Mouse (Mus musculus): ENCODE measurements around the gene Dcst1. TPM values are rescaled to one million over a fixed set of nuclear protein-coding genes. Genes with fewer than 3 reads are reported as not detected.
A peak's percentile ranks its signal among the peaks of the same experiment; 100 is the strongest.

Gene Dcst1
- 0.09 TPM in 1 of 2 replicates, not detected in the other for polyA plus RNA-seq (2016; fragmentation: Nextera tagmentation; extraction: Ambion mirVana)

GRCm38 (mm10) chr3:89365153-89365485 lies at the start of gene Dcst1:
Dcst1 (minus strand) TSS chr3:89365253.
- ATAC-seq (ENCODE audit: insufficient number of reproducible peaks, low FRiP score), result no peak
- no peaks in the 10 kb centered on the region for H3K36me3 ChIP-seq
- H3K4me1 ChIP-seq (replicated peaks), result peaks cover 4% of the 10 kb centered on the region; the same call in 1 of the 2 replicates
- H3K27ac ChIP-seq (ENCODE audit: poor library complexity, severe bottlenecking), result no peak within 1 kb of the TSS
- no peaks in the 10 kb centered on the region for H3K9me3 ChIP-seq (replicated peaks)
- no peak within 1 kb of the TSS for H3K4me3 ChIP-seq
- peaks cover 33% of the 10 kb centered on the region; the same call in 1 of the 2 replicates for H3K27me3 ChIP-seq (replicated peaks)
- no peak within 1 kb of the TSS for H3K9ac ChIP-seq
- no peak within 1 kb of the TSS for H3K4me2 ChIP-seq
- 87% methylated on average over 11 of the region's 11 CpGs for WGBS

GRCm38 (mm10) chr3:89411490-89412393 lies 46.7 kb upstream of the Dcst1 start, which contains the start of gene Flad1:
Flad1 (minus strand) TSS chr3:89411870.
- ATAC-seq (ENCODE audit: insufficient number of reproducible peaks, low FRiP score), result peak; percentile 99
- H3K9ac ChIP-seq, result peak within 1 kb of the TSS; percentile 68
- WGBS, result 5% methylated on average over 28 of the region's 28 CpGs
- H3K4me3 ChIP-seq, result peak within 1 kb of the TSS; percentile 65
- peak within 1 kb of the TSS; percentile 40; the same call in 1 of the 2 replicates for H3K27ac ChIP-seq (ENCODE audit: poor library complexity, severe bottlenecking)
- H3K27me3 ChIP-seq (replicated peaks), result no peaks in the 10 kb centered on the region
- peaks cover 16% of the 10 kb centered on the region for H3K4me1 ChIP-seq (replicated peaks)
- H3K4me2 ChIP-seq, result peak within 1 kb of the TSS; percentile 75
- 0 out of 2 replicates have a peak, but pooled peaks cover 4% of the 10 kb centered on the region for H3K9me3 ChIP-seq (replicated peaks)
- H3K36me3 ChIP-seq, result peaks cover 54% of the 10 kb centered on the region

- Histone ChIP-seq H3K9ac (peak overlapping the region; percentile 68), H3K4me1 (replicated peaks) (peaks cover 11% of the 10 kb centered on the region), H3K27me3 (replicated peaks) (no peaks in the 10 kb centered on the region), H3K4me2 (peak overlapping the region; percentile 75), H3K36me3 (peaks cover 47% of the 10 kb centered on the region), H3K9me3 (replicated peaks) (0 out of 2 replicates have a peak, but pooled peaks cover 4% of the 10 kb centered on the region), H3K27ac (ENCODE audit: poor library complexity, severe bottlenecking) (no peak overlapping the region), H3K4me3 (peak overlapping the region; percentile 65)
- ATAC-seq (ENCODE audit: insufficient number of reproducible peaks, low FRiP score), result no peak
- WGBS, result 79% methylated on average over 10 of the region's 10 CpGs
These were observed 45.8 kb upstream of the Dcst1 start for GRCm38 (mm10) chr3:89410864-89411263.

- peaks cover 41% of the 10 kb centered on the region for H3K36me3 ChIP-seq
- no peak overlapping the region for H3K27ac ChIP-seq (ENCODE audit: poor library complexity, severe bottlenecking)
- peaks cover 11% of the 10 kb centered on the region for H3K4me1 ChIP-seq (replicated peaks)
- no peaks in the 10 kb centered on the region for H3K27me3 ChIP-seq (replicated peaks)
- 89% methylated on average over 3 of the region's 3 CpGs for WGBS
- no peak overlapping the region for H3K4me3 ChIP-seq
- no peak overlapping the region for H3K9ac ChIP-seq
- ATAC-seq (ENCODE audit: insufficient number of reproducible peaks, low FRiP score), result no peak
- H3K4me2 ChIP-seq, result no peak overlapping the region
- 0 out of 2 replicates have a peak, but pooled peaks cover 2% of the 10 kb centered on the region for H3K9me3 ChIP-seq (replicated peaks)
These were observed 44.6 kb upstream of the Dcst1 start for GRCm38 (mm10) chr3:89409701-89410100.

- Histone ChIP-seq H3K4me2 (peak overlapping the region; percentile 11; the same call in 1 of the 2 replicates), H3K36me3 (peaks cover 40% of the 10 kb centered on the region), H3K27me3 (replicated peaks) (no peaks in the 10 kb centered on the region), H3K9ac (no peak overlapping the region), H3K4me3 (no peak overlapping the region), H3K9me3 (replicated peaks) (no peaks in the 10 kb centered on the region), H3K4me1 (replicated peaks) (peaks cover 11% of the 10 kb centered on the region), H3K27ac (ENCODE audit: poor library complexity, severe bottlenecking) (no peak overlapping the region)
- WGBS, result 52% methylated on average over 16 of the region's 16 CpGs
- ATAC-seq (ENCODE audit: insufficient number of reproducible peaks, low FRiP score), result no peak
These were observed 43.4 kb upstream of the Dcst1 start for GRCm38 (mm10) chr3:89408448-89408847.

GRCm38 (mm10) chr3:89406887-89407286 lies 41.8 kb upstream of the Dcst1 start:
- no peaks in the 10 kb centered on the region for H3K27me3 ChIP-seq (replicated peaks)
- H3K4me3 ChIP-seq, result no peak overlapping the region
- ATAC-seq (ENCODE audit: insufficient number of reproducible peaks, low FRiP score), result no peak
- no peak overlapping the region for H3K4me2 ChIP-seq
- no peak overlapping the region for H3K27ac ChIP-seq (ENCODE audit: poor library complexity, severe bottlenecking)
- H3K9ac ChIP-seq, result no peak overlapping the region
- WGBS, result 89% methylated on average over 6 of the region's 6 CpGs
- H3K9me3 ChIP-seq (replicated peaks), result no peaks in the 10 kb centered on the region
- H3K36me3 ChIP-seq, result peaks cover 51% of the 10 kb centered on the region
- H3K4me1 ChIP-seq (replicated peaks), result peaks cover 11% of the 10 kb centered on the region

- Histone ChIP-seq H3K9ac (no peak within 1 kb of the TSS), H3K4me1 (replicated peaks) (no peaks in the 10 kb centered on the region), H3K4me2 (no peak within 1 kb of the TSS), H3K27me3 (replicated peaks) (no peaks in the 10 kb centered on the region), H3K9me3 (replicated peaks) (no peaks in the 10 kb centered on the region), H3K27ac (ENCODE audit: poor library complexity, severe bottlenecking) (no peak within 1 kb of the TSS), H3K36me3 (peaks cover 52% of the 10 kb centered on the region), H3K4me3 (no peak within 1 kb of the TSS)
- no peak for ATAC-seq (ENCODE audit: insufficient number of reproducible peaks, low FRiP score)
- WGBS, result 75% methylated on average over 5 of the region's 5 CpGs
These were observed 37.6 kb upstream of the Dcst1 start, which contains the start of gene Lenep for GRCm38 (mm10) chr3:89402693-89403092. Lenep (minus strand) TSS chr3:89402793.

- WGBS, result 86% methylated on average over 7 of the region's 7 CpGs
- Histone ChIP-seq H3K9ac (no peak overlapping the region), H3K9me3 (replicated peaks) (no peaks in the 10 kb centered on the region), H3K36me3 (peaks cover 43% of the 10 kb centered on the region), H3K27me3 (replicated peaks) (no peaks in the 10 kb centered on the region), H3K4me2 (no peak overlapping the region), H3K4me1 (replicated peaks) (peaks cover 7% of the 10 kb centered on the region), H3K4me3 (no peak overlapping the region), H3K27ac (ENCODE audit: poor library complexity, severe bottlenecking) (no peak overlapping the region)
- no peak for ATAC-seq (ENCODE audit: insufficient number of reproducible peaks, low FRiP score)
These were observed 36.3 kb upstream of the Dcst1 start for GRCm38 (mm10) chr3:89401329-89401728.

GRCm38 (mm10) chr3:89396654-89397005 lies 31.6 kb upstream of the Dcst1 start:
- H3K27ac ChIP-seq (ENCODE audit: poor library complexity, severe bottlenecking), result 0 out of 2 replicates have a peak overlapping the region, but pooled peaks have one; percentile 93
- WGBS, result 0% methylated on average over 4 of the region's 4 CpGs
- H3K36me3 ChIP-seq, result peaks cover 10% of the 10 kb centered on the region
- H3K9ac ChIP-seq, result peak overlapping the region; percentile 79
- no peaks in the 10 kb centered on the region for H3K27me3 ChIP-seq (replicated peaks)
- ATAC-seq (ENCODE audit: insufficient number of reproducible peaks, low FRiP score), result no peak
- peaks cover 22% of the 10 kb centered on the region for H3K4me1 ChIP-seq (replicated peaks)
- peak overlapping the region; percentile 78 for H3K4me3 ChIP-seq
- H3K9me3 ChIP-seq (replicated peaks), result no peaks in the 10 kb centered on the region
- H3K4me2 ChIP-seq, result peak overlapping the region; percentile 100

- no peaks in the 10 kb centered on the region for H3K27me3 ChIP-seq (replicated peaks)
- H3K4me3 ChIP-seq, result peak overlapping the region; percentile 78
- H3K4me1 ChIP-seq (replicated peaks), result peaks cover 28% of the 10 kb centered on the region
- peak overlapping the region; percentile 79 for H3K9ac ChIP-seq
- H3K27ac ChIP-seq (ENCODE audit: poor library complexity, severe bottlenecking), result peak overlapping the region; percentile 93
- no peaks in the 10 kb centered on the region for H3K9me3 ChIP-seq (replicated peaks)
- H3K36me3 ChIP-seq, result peaks cover 4% of the 10 kb centered on the region
- no peak for ATAC-seq (ENCODE audit: insufficient number of reproducible peaks, low FRiP score)
- WGBS, result under 1% methylated on average over 32 of the region's 44 CpGs
- peak overlapping the region; percentile 100 for H3K4me2 ChIP-seq
These were observed 31.0 kb upstream of the Dcst1 start for GRCm38 (mm10) chr3:89395806-89396653.

- peak overlapping the region; percentile 78 for H3K4me3 ChIP-seq
- peaks cover 3% of the 10 kb centered on the region; the same call in 1 of the 2 replicates for H3K36me3 ChIP-seq
- 3% methylated on average over 10 of the region's 10 CpGs for WGBS
- peaks cover 35% of the 10 kb centered on the region for H3K4me1 ChIP-seq (replicated peaks)
- ATAC-seq (ENCODE audit: insufficient number of reproducible peaks, low FRiP score), result no peak
- peak overlapping the region; percentile 93 for H3K27ac ChIP-seq (ENCODE audit: poor library complexity, severe bottlenecking)
- no peaks in the 10 kb centered on the region for H3K27me3 ChIP-seq (replicated peaks)
- H3K9ac ChIP-seq, result peak overlapping the region; percentile 79
- peak overlapping the region; percentile 100 for H3K4me2 ChIP-seq
- no peaks in the 10 kb centered on the region for H3K9me3 ChIP-seq (replicated peaks)
These were observed 30.4 kb upstream of the Dcst1 start for GRCm38 (mm10) chr3:89395419-89395805.

Measured in heart, embryonic 12.5 days (tissue).